Mouse (Mus musculus) bone marrow, adult 2 months (tissue): ENCODE results near the gene Mid1. TPM values are rescaled to one million over a fixed set of nuclear protein-coding genes. Genes with fewer than 3 reads are reported as not detected.

ENCODE experiments used
- H3K27ac ChIP-seq: fragments of 200-500 bp; 2 replicates; pipeline ENCODE4 v1.5.1; 2012; ENCODE audit warnings: low read depth, mild to moderate bottlenecking, control low read depth, inconsistent platforms, low read length; ENCODE audit not compliant: control insufficient read depth, poor library complexity, insufficient read depth
- H3K4me1 ChIP-seq: fragments of 200-500 bp; 2 replicates; pipeline ENCODE4 v1.6.1; 2011; ENCODE audit warnings: low read length; ENCODE audit not compliant: control insufficient read depth, insufficient read depth
- H3K4me3 ChIP-seq: fragments of 200-500 bp; replicated peaks from 2 replicates; pipeline ENCODE3; 2011; ENCODE audit warnings: mild to moderate bottlenecking, low read depth, low read length, control low read depth; ENCODE audit not compliant: control insufficient read depth
- CTCF ChIP-seq: fragments of 200-500 bp; IDR thresholded peaks from 2 replicates; pipeline ENCODE4 v1.5.1; 2011; ENCODE audit warnings: low read length, control low read depth; ENCODE audit not compliant: control insufficient read depth, insufficient read depth
- POLR2A ChIP-seq: fragments of 200-500 bp; IDR thresholded peaks from 2 replicates; pipeline ENCODE4 v1.6.1; 2011; ENCODE audit warnings: low read depth, mild to moderate bottlenecking, control low read depth, low read length, borderline replicate concordance; ENCODE audit not compliant: control insufficient read depth
- WGBS: fragments of 180-500 bp; shearing (Covaris S2); methylation state at CpG from one replicate; pipeline ENCODE4 v1.1.7; 2018; 5-methylcytosine and 5-hydroxymethylcytosine counted together
- polyA plus RNA-seq: library from polyadenylated mRNA; stranded (reverse); fragments of >200 nt; gene quantifications from 2 replicates; pipeline ENCODE4 v1.2.4, GENCODE M21; 2011; ENCODE audit warnings: low replicate concordance; ENCODE audit not compliant: missing spikeins, insufficient read depth, insufficient read length

The Mid1 gene
- polyA plus RNA-seq = 8.8 and 33.3 TPM in 2 replicates

DNA sequence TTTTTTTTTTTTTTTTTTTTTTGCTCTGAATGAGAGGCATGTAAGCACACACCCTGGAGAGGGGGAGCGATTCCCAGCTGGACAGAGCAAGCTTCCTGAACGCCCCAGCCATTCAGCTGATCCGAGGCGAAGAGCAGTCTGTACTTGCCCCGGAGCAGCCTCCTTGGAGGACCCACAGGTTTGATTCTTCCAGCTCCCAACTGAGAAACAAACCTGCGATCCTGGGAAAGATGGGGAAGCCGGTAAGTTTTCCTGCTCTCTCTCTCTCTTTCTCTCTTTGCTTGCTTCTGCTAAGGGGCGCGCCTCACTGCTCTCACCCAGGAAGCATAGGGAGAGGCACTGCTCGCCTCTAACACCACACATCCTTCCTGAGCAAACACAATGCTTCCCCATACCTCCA, at the start of gene Mid1:
TSS of gene Mid1 (plus strand) at position 69 of the 400 bp plus-strand sequence.
- no peaks in the 10 kb centered on the region for H3K4me1 ChIP-seq
- H3K27ac ChIP-seq = no peak within 1 kb of the TSS
- 15% methylated on average over 10 of the region's 10 CpGs for WGBS
- no peak within 1 kb of the TSS for H3K4me3 ChIP-seq
- no peak for TF ChIP-seq POLR2A
- no peak for TF ChIP-seq CTCF

DNA sequence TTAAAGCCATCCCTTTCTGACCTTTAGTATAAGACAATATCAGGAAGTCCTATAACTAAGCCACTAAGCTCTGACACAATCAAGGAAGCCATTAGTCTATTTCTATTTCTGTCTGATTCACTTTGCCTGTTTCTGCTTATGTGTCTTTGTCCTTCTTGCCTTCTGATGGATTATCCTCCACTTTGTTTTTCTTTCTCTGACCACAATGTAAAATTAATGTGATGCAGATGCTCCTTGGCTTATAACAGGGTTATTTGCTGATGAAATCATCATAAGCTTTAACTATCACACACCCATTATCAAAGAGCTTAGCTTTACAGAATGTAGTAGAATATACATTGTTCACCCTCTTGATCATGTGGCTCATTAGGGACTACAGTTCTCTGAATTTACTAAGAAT, 11.9 kb upstream of the Mid1 start:
- H3K4me3 ChIP-seq = no peak overlapping the region
- H3K27ac ChIP-seq = no peak overlapping the region
- H3K4me1 ChIP-seq = no peaks in the 10 kb centered on the region
- TF ChIP-seq POLR2A = no peak
- TF ChIP-seq CTCF = no peak

DNA sequence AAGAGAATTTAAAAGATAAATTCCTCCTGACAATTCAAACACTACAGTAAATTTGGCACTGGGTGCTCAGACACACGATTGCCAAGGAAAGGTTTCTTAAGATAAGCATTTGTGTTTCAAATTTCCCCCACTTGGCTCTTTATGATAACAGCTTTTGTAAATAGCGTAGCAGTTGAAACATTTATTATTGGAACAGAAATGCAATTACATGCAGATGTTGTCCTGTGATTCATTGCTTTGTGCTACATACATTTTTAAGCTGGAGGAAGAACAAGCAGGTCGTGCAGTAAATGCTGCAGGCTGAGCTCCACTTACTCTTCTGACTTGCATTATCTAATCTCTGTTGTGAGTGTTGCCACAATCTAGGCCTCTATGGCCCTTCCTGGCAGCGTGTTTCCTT, 8.7 kb upstream of the Mid1 start:
- no peak for TF ChIP-seq POLR2A
- TF ChIP-seq CTCF = no peak
- WGBS = 53% methylated on average over 4 of the region's 4 CpGs
- Histone ChIP-seq H3K27ac (no peak overlapping the region), H3K4me1 (no peaks in the 10 kb centered on the region), H3K4me3 (no peak overlapping the region)

DNA sequence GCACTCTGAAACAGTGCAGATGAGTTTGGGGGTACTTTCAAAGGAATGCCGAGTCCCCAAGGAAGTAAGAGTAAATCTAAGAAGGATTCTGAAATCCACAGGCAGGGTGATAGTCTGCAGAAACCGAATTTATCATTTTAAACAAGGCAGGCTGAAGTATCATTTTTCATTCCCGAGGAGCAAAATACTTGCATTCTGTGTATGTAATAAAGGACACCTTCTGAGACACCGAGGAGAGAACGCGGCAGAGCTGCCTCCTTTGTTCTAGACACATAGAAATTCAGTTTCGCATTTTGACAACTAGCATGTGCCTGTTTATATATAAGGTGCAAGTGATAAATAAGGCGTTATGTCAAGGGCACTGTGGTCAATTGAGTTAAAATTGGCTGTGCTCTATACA, 732 bp downstream of the Mid1 start:
- WGBS = 42% methylated on average over 8 of the region's 8 CpGs
- no peak overlapping the region for H3K4me3 ChIP-seq
- no peaks in the 10 kb centered on the region for H3K4me1 ChIP-seq
- no peak overlapping the region for H3K27ac ChIP-seq
- TF ChIP-seq CTCF = no peak

DNA sequence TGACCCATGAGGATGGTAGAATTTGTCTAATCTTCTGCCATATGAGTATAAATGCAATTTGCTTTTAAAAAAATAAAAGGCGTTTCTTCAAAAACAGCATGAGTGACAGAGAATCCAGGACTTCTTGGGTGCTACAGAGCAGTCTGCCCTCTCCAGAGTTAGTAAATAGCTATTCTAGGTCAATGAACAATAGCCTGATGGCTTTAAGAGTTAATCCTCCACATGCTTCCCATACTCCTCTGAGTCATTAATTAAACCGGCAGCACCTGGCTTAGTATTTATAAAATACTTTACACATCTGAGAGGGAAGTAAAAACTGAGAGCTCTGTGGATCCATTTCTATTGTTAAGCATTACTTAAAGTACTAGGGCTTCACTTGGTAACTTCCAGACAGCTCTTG, 6.2 kb downstream of the Mid1 start:
- WGBS = 85% methylated on average over 2 of the region's 2 CpGs
- no peak for TF ChIP-seq POLR2A
- no peak for TF ChIP-seq CTCF
- no peak overlapping the region for H3K27ac ChIP-seq
- H3K4me3 ChIP-seq = no peak overlapping the region
- H3K4me1 ChIP-seq = no peaks in the 10 kb centered on the region

DNA sequence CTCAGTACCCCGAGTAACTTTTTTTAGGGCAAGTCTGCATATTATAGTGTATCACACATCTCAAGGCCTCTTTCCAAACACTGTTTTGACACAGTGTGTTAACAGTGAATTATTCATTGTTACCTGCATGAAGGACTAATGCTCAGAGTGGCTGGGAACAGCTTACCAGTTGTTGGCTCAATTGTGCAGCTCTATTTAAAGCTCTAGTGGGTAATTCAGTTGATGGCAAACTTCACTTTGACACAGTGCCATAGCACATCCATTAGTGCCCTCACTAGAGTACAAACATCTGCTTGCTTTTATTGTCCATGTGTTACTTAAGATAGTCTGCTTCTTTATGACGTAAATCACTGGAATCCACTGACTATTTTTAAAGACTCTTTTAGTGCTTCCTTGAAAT, 6.7 kb downstream of the Mid1 start:
- no peaks in the 10 kb centered on the region for H3K4me1 ChIP-seq
- 69% methylated on average over 2 of the region's 2 CpGs for WGBS
- H3K27ac ChIP-seq = no peak overlapping the region
- TF ChIP-seq CTCF = no peak
- no peak for TF ChIP-seq POLR2A
- H3K4me3 ChIP-seq = no peak overlapping the region

DNA sequence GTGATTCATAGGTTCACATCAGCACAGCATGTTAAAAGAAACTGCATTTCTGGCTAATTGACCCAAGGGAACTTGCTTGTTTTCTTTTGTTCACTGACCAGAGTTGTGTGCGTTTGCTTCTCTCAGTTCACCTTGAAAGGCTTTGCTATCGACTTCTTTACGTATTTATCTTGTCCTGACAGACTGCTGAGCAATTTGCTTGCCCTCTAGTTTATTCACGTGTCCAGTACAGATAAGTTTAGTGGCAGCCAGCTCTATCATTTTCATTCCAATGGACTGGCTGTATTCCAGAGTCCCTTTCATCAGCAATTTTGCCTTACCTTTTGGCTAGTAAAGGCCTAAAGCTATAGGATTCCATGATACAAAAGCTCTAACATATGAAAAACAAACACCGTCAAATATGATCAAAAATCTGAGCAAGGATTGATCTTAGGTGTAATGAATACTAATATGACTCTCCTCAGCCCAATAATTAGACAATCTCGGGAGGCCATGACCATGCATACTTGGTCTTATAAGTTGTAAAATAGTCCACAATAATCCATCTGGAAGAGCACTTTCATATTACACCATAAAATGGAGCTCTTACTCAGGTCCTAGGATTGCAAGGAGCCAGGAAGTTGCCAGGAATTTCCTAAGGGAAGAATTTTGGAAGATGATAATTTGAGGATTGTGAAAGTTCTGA, 7.4 kb downstream of the Mid1 start:
- TF ChIP-seq CTCF = no peak
- TF ChIP-seq POLR2A = no peak
- no peaks in the 10 kb centered on the region for H3K4me1 ChIP-seq
- H3K27ac ChIP-seq = no peak overlapping the region
- WGBS = 66% methylated on average over 6 of the region's 6 CpGs
- H3K4me3 ChIP-seq = no peak overlapping the region

DNA sequence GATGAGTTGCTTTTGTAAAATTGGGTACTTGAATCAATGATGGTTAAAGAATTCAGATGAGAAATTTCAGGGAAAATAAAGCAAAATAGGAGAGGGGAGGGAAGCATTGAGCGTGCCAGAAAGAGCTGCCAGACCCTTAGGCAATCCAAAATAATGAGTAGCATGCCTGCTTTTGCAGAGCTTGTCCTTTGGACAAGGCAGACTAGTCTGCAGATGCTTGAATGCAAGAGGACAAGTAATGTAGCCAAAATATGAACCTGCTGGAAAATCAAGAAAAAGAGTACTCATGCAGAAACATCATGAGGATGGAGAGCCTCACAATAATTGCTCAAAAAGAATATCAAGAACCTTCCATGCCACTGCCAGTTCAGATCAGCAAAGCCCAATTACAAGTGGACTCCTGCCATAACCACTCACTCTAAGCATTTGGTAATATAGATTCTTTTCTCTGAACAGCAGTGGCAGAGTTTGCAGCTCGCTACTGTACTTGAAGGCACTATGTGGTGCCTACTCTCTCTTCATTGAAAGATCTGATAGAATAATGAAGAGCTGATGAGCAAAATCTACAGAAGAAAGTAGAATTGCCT, 19.1 kb downstream of the Mid1 start:
- H3K4me3 ChIP-seq = no peak overlapping the region
- WGBS = 80% methylated on average over 2 of the region's 2 CpGs
- no peak for TF ChIP-seq POLR2A
- no peak for TF ChIP-seq CTCF
- H3K27ac ChIP-seq = no peak overlapping the region
- no peaks in the 10 kb centered on the region for H3K4me1 ChIP-seq
